Mouse (Mus musculus) bone marrow, adult 2 months (tissue): ENCODE results near the gene Larp6.

Experiments used
- CTCF ChIP-seq: fragments of 200-500 bp; IDR thresholded peaks from 2 replicates; pipeline ENCODE4 v1.5.1; 2011; ENCODE audit warnings: low read length, control low read depth; ENCODE audit not compliant: control insufficient read depth, insufficient read depth
- POLR2A ChIP-seq: fragments of 200-500 bp; IDR thresholded peaks from 2 replicates; pipeline ENCODE4 v1.6.1; 2011; ENCODE audit warnings: low read depth, mild to moderate bottlenecking, control low read depth, low read length, borderline replicate concordance; ENCODE audit not compliant: control insufficient read depth

GRCm38 (mm10) chr9:60718284-60718683 lies 5.5 kb downstream of the Larp6 start:
- no peak for TF ChIP-seq POLR2A
- peak; percentile 50 for TF ChIP-seq CTCF
